10 mouse cellular contexts compared by ENCODE assay signal in the genomic region with DNA sequence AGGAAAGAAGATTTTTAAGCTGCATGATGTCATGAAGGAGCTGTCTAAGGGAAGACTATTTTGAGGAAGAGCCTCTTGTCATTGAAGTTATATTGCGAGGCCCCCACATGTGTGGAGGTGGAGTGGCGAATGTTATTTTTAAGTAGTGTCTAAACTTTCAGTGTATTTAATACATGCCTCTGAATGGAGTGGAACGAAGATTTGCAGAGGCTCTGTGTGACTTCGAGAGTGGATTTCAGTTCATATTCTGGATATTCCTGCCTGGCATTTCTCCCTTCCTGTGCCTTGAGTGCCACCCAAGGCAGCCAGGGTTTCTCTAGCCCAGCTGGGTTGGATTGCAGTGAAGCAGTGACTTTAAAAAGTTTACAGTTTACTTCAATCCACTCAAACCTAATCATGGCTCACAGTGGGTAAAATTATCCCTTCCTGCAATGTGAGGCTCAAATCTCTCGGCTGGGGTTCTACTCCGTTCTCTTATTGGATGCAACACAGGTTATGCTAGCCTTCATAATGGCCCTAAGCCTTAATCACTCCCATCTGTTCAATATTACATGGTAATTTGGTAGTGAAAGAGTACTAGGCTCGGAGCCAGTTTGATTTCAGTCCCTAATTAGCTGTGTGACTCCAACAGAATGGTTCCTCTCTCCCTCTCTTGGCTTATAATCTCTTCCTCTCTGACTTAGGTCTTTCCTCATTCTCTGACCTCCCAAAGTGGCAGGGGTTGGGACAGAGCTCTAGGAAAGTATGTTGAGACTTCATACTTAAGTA.
DNase-seq lines count a peak whose midpoint lies in the region; ATAC-seq and TF ChIP-seq lines count a peak whose summit lies in the region.
"Had no signal": no experiment of that assay in that cellular context is flagged by ENCODE, and none has a peak within 500 bp of the region (broad histone marks: within the 10 kb centered on the region; RNA-seq: fewer than 3 reads in every experiment).

No protein-coding gene starts in this region.

- no peaks in the 10 kb centered on the region for H3K9me3 ChIP-seq in midbrain, postnatal 0 days (ENCODE audit: low read length)
- no peaks in the 10 kb centered on the region for H3K9me3 ChIP-seq in midbrain, embryonic 15.5 days
- H3K9me3 ChIP-seq: lung, embryonic 15.5 days had no signal

- no peaks in the 10 kb centered on the region for H3K4me1 ChIP-seq in midbrain, postnatal 0 days (ENCODE audit: insufficient read depth, low read length)
- no peaks in the 10 kb centered on the region for H3K4me1 ChIP-seq in midbrain, embryonic 15.5 days
- H3K4me1 ChIP-seq: lung, embryonic 15.5 days had no signal

- no peak for ATAC-seq in midbrain, postnatal 0 days (ENCODE audit: low FRiP score)
- no peak for ATAC-seq in midbrain, embryonic 15.5 days (replicated peaks)
- no peak for ATAC-seq in activated CD4-positive, CD25-positive, alpha-beta regulatory T cell, adult 4 months
- ATAC-seq: Patski had no signal

- peak; percentile 40 for DNase-seq in embryo, embryonic 10.5 days (ENCODE audit: low spot score)
- no peak for DNase-seq in embryo, embryonic 10 days (ENCODE audit: low spot score)
- DNase-seq in midbrain, postnatal 0 days (ENCODE audit: low spot score): peak; percentile 81
- peak; percentile 53 for DNase-seq in hindlimb bud, embryonic 11.5 days (ENCODE audit: extremely low spot score, low read depth, low spot score)
- peak; percentile 41 for DNase-seq in right cerebral cortex, postnatal 25 days
- no peak for DNase-seq in layer of hippocampus, postnatal 36 days

- H3K9ac ChIP-seq in midbrain, postnatal 0 days (replicated peaks; ENCODE audit: low read length, poor library complexity, severe bottlenecking): no peak overlapping the region
- no peak overlapping the region for H3K9ac ChIP-seq in midbrain, embryonic 15.5 days
- H3K9ac ChIP-seq: lung, embryonic 15.5 days had no signal

- no peak overlapping the region for H3K4me3 ChIP-seq in midbrain, postnatal 0 days (ENCODE audit: low read depth, low read length)
- H3K4me3 ChIP-seq in midbrain, embryonic 15.5 days: no peak overlapping the region
- H3K4me3 ChIP-seq: lung, embryonic 15.5 days had no signal

- no peaks in the 10 kb centered on the region for H3K27me3 ChIP-seq in midbrain, postnatal 0 days (ENCODE audit: insufficient read depth, low read length)
- no peaks in the 10 kb centered on the region for H3K27me3 ChIP-seq in midbrain, embryonic 15.5 days (replicated peaks)
- H3K27me3 ChIP-seq: lung, embryonic 15.5 days; Patski had no signal

- TF ChIP-seq CTCF in midbrain, postnatal 0 days (IDR thresholded peaks at IDR 0.05): no peak

- H3K27ac ChIP-seq in midbrain, postnatal 0 days (ENCODE audit: low read depth, low read length): no peak overlapping the region
- no peak overlapping the region for H3K27ac ChIP-seq in midbrain, embryonic 15.5 days
- H3K27ac ChIP-seq: lung, embryonic 15.5 days had no signal

- H3K4me2 ChIP-seq in midbrain, postnatal 0 days (ENCODE audit: low read depth, low read length, poor library complexity, severe bottlenecking): no peak overlapping the region
- no peak overlapping the region for H3K4me2 ChIP-seq in midbrain, embryonic 15.5 days
- H3K4me2 ChIP-seq: lung, embryonic 15.5 days had no signal

- 66% methylated on average over 7 of the region's 7 CpGs for WGBS in midbrain, postnatal 0 days
- 77% methylated on average over 7 of the region's 7 CpGs for WGBS in midbrain, embryonic 15.5 days

- H3K36me3 ChIP-seq in midbrain, postnatal 0 days (ENCODE audit: insufficient read depth, low read length): no peaks in the 10 kb centered on the region
- H3K36me3 ChIP-seq in midbrain, embryonic 15.5 days (replicated peaks): no peaks in the 10 kb centered on the region
- H3K36me3 ChIP-seq: lung, embryonic 15.5 days had no signal

Comparison
In these comparisons a context has a peak if more than half of its experiments do, and no peak if none do; other contexts are left out.
1. DNase-seq: peak in embryo, embryonic 10.5 days (single experiment), midbrain, postnatal 0 days (single experiment), hindlimb bud, embryonic 11.5 days (single experiment) and right cerebral cortex, postnatal 25 days (single experiment); none in embryo, embryonic 10 days (single experiment) and layer of hippocampus, postnatal 36 days (0 of 2).